Mouse (Mus musculus): ENCODE measurements at regions not wholly inside any gene's neighbourhood (a gene's known extent, or its start where the extent isn't known, plus 50 kb on each side); places are given as distances from the start of the nearest gene placed in this dataset.

DNA sequence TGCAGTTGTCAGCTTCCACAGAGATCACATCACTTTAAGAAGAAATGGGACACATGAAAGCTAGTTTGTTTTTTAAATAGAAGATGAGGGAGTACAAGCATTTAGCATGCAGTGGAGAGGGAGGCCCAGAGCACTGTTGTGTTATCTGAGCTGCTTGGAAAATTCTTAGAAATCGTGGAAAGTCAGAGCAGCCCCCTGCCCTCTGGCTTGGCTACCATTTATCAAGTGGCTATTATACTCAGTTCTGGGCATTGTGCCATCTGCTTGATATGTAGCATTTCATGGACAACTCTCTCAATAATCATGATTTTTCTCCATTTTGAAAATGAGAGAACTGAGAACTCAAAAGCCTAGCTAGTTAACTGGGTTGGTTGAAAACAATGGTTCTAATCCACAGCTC lies 470.8 kb downstream of the Gm826 start:
- no peak for ATAC-seq (replicated peaks in 1 of 2; ENCODE audit: insufficient read depth in 1 of 2, low FRiP score in 2 of 2, low TSS enrichment in 1 of 2, low read depth in 1 of 2, poor library complexity in 2 of 2, severe bottlenecking in 2 of 2)

- ATAC-seq (replicated peaks in 1 of 2; ENCODE audit: insufficient read depth in 1 of 2, low FRiP score in 2 of 2, low TSS enrichment in 1 of 2, low read depth in 1 of 2, poor library complexity in 2 of 2, severe bottlenecking in 2 of 2): no peak
Measured at GRCm38 (mm10) chr2:159853891-159854665, 479.9 kb downstream of the Gm826 start.

GRCm38 (mm10) chr2:159852959-159853358 lies 481.0 kb downstream of the Gm826 start:
- no peak for ATAC-seq (replicated peaks in 1 of 2; ENCODE audit: insufficient read depth in 1 of 2, low FRiP score in 2 of 2, low TSS enrichment in 1 of 2, low read depth in 1 of 2, poor library complexity in 2 of 2, severe bottlenecking in 2 of 2)

- ATAC-seq (replicated peaks in 1 of 2; ENCODE audit: insufficient read depth in 1 of 2, low FRiP score in 2 of 2, low TSS enrichment in 1 of 2, low read depth in 1 of 2, poor library complexity in 2 of 2, severe bottlenecking in 2 of 2): no peak
Measured at GRCm38 (mm10) chr2:159832488-159833113, 501.4 kb downstream of the Gm826 start.

GRCm38 (mm10) chr2:159826417-159826816 lies 507.5 kb downstream of the Gm826 start:
- no peak for ATAC-seq (replicated peaks in 1 of 2; ENCODE audit: insufficient read depth in 1 of 2, low FRiP score in 2 of 2, low TSS enrichment in 1 of 2, low read depth in 1 of 2, poor library complexity in 2 of 2, severe bottlenecking in 2 of 2)

- no peak for ATAC-seq (replicated peaks in 1 of 2; ENCODE audit: insufficient read depth in 1 of 2, low FRiP score in 2 of 2, low TSS enrichment in 1 of 2, low read depth in 1 of 2, poor library complexity in 2 of 2, severe bottlenecking in 2 of 2)
Measured at GRCm38 (mm10) chr2:159818556-159818955, 515.4 kb downstream of the Gm826 start.

- ATAC-seq (replicated peaks in 1 of 2; ENCODE audit: insufficient read depth in 1 of 2, low FRiP score in 2 of 2, low TSS enrichment in 1 of 2, low read depth in 1 of 2, poor library complexity in 2 of 2, severe bottlenecking in 2 of 2): no peak
Measured at GRCm38 (mm10) chr2:159816344-159816743, 517.6 kb downstream of the Gm826 start.

All from hematopoietic stem cell, adult 5-6 weeks (primary cell).